Mouse (Mus musculus): ENCODE measurements at regions not wholly inside any gene's neighbourhood (a gene's known extent, or its start where the extent isn't known, plus 50 kb on each side); places are given as distances from the start of the nearest gene placed in this dataset.
"Not testable (repeated sequence)": the region's sequence is repeated elsewhere in the genome, so short reads cannot be mapped to it uniquely, and the experiment has no call there.

DNA sequence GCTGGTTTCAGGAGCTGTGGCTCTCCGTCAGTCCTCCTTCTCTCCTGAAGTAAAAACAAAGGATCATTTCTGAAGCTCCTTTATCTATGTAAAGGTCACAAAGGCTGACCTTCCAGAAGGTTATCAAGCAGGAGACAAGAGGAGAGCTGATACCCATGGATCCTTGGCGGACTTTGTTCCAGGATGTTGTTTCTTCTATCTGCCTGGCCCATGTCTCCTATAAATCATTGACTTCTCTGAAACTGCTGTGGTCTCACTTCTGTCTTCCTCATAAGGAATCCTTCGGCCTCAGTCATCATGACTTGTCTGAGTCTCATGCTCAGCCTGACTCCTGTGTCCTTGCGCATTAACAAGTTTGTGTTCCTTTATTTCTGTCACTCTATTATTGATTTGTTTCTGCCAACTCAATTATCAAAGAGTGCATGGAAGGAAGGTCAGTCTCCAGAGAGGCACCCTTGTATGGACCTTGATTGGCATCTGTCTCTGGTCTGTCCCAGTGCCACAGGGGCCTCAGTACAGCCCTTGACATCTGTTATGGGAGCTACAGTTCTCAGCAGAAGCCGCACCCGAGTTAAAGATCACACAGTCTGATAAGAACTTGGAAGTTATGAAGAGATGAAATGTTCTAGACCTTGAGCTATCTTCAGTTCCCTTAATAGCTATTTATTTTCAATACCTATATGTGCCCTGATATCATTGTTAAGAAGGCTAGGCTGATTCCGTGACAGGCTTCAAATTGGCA is 53.2 kb upstream of the Dazl start:
- H3K27me3 ChIP-seq (ENCODE audit: control insufficient read depth, insufficient read depth, low read length), result no peaks in the 10 kb centered on the region
- no peaks in the 10 kb centered on the region for H3K36me3 ChIP-seq (ENCODE audit: control insufficient read depth, insufficient read depth, low read length)
- no peak for DNase-seq (ENCODE audit: low spot score)
- H3K27ac ChIP-seq (replicated peaks), result no peak overlapping the region
- TF ChIP-seq CTCF (IDR thresholded peaks at IDR 0.05; ENCODE audit: low read depth) (no peak), EP300 (optimal IDR thresholded peaks at IDR 0.05) (no peak)
- ATAC-seq (ENCODE audit: low FRiP score, low TSS enrichment), result no peak
- no peak overlapping the region for H3K4me2 ChIP-seq (replicated peaks; ENCODE audit: low read depth)
- H3K4me1 ChIP-seq (replicated peaks; ENCODE audit: control insufficient read depth, insufficient read depth), result no peaks in the 10 kb centered on the region
- no peak overlapping the region for H3K4me3 ChIP-seq (ENCODE audit: low read depth, low read length)
- no peaks in the 10 kb centered on the region for H3K9me3 ChIP-seq (ENCODE audit: control insufficient read depth, low read length)
- WGBS, result 80% methylated on average over 7 of the region's 7 CpGs
- no peak overlapping the region for H3K9ac ChIP-seq (ENCODE audit: low read length)

DNA sequence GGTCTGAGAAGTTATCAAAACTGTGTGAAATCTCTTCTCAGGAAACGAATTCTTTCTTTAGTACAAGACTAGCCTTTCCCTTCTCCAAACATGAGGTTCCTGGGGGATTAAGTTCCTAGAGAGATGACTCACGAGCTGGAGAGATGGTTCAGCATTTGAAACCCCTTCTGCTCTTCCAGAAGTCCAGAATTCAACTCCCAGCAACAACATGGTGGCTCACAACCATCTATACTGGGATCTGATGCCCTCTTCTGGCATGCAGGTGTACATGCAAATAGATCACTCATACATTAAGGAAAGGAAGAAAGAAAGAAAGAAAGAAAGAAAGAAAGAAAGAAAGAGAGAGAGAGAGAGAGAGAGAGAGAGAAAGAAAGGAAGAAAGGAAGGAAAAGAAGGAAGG is 60.4 kb upstream of the Dazl start:
- H3K36me3 ChIP-seq (ENCODE audit: control insufficient read depth, insufficient read depth, low read length); H3K9me3 ChIP-seq (ENCODE audit: control insufficient read depth, low read length); H3K27me3 ChIP-seq (ENCODE audit: control insufficient read depth, insufficient read depth, low read length); H3K4me2 ChIP-seq (replicated peaks; ENCODE audit: low read depth); H3K9ac ChIP-seq (ENCODE audit: low read length); H3K4me1 ChIP-seq (replicated peaks; ENCODE audit: control insufficient read depth, insufficient read depth); H3K27ac ChIP-seq (replicated peaks); H3K4me3 ChIP-seq (ENCODE audit: low read depth, low read length); DNase-seq (ENCODE audit: low spot score); ATAC-seq (ENCODE audit: low FRiP score, low TSS enrichment): not testable (repeated sequence)
- WGBS, result 51% methylated on average over 2 of the region's 2 CpGs
- 0 out of 2 replicates have a peak, but pooled peaks have one; percentile 7 for TF ChIP-seq CTCF (IDR thresholded peaks at IDR 0.05; ENCODE audit: low read depth)

DNA sequence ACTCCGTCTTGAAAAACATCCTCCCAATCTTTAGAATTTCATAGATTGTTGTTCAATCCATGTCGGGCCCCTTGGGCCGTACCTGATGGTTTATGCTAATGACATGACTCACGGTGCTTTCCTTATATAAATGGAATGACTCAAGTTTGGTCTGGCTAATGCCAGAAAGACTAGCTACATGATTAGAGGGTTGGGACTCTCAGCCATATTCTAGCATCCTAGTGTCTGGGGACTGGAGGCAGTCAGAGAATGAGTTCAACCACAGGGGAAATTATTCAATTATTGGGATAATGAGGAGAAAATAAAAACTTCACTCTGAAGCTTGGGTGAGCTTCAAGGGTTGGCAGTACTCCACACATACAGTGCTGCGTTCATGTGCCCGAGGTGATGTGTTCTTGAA is 60.9 kb upstream of the Dazl start:
- H3K36me3 ChIP-seq (ENCODE audit: control insufficient read depth, insufficient read depth, low read length), result no peaks in the 10 kb centered on the region
- no peak overlapping the region for H3K4me2 ChIP-seq (replicated peaks; ENCODE audit: low read depth)
- DNase-seq (ENCODE audit: low spot score), result no peak
- no peak overlapping the region for H3K9ac ChIP-seq (ENCODE audit: low read length)
- H3K27ac ChIP-seq (replicated peaks), result no peak overlapping the region
- H3K4me1 ChIP-seq (replicated peaks; ENCODE audit: control insufficient read depth, insufficient read depth), result no peaks in the 10 kb centered on the region
- no peak for TF ChIP-seq EP300 (optimal IDR thresholded peaks at IDR 0.05)
- no peak for TF ChIP-seq CTCF (IDR thresholded peaks at IDR 0.05; ENCODE audit: low read depth)
- ATAC-seq (ENCODE audit: low FRiP score, low TSS enrichment), result no peak
- 81% methylated on average over 6 of the region's 6 CpGs for WGBS
- no peak overlapping the region for H3K4me3 ChIP-seq (ENCODE audit: low read depth, low read length)
- no peaks in the 10 kb centered on the region for H3K9me3 ChIP-seq (ENCODE audit: control insufficient read depth, low read length)
- H3K27me3 ChIP-seq (ENCODE audit: control insufficient read depth, insufficient read depth, low read length), result no peaks in the 10 kb centered on the region

DNA sequence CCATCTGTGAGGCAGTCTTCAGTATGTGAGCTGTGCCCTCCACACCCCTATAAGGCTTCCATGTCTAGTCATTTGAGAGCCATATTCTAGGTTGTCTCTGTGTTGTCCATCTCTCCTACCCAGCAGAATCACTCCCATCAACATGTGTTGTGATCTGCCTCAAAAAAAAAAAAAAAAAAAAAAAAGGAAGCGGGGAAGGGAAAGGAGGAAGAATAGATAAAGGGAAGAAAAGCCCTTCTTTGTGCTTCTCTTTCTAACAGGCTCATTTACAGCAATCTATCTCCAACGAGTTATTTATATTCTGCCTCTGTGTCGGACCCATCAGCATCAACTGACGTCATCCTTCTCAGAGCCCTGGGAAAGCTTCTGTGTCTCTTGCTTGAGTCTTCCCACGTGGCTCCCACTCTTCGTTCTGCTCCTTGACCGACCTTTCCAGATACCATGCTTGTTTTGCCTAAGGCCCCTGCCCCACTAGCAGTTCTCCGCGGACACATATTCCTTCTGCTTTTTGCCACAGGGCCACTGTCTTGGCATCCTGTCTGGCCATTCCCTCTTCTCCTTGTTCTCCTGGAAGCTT is 68.3 kb upstream of the Dazl start:
- 71% methylated on average over 9 of the region's 9 CpGs for WGBS
- H3K4me1 ChIP-seq (replicated peaks; ENCODE audit: control insufficient read depth, insufficient read depth), result no peaks in the 10 kb centered on the region
- no peak overlapping the region for H3K27ac ChIP-seq (replicated peaks)
- H3K4me2 ChIP-seq (replicated peaks; ENCODE audit: low read depth), result no peak overlapping the region
- DNase-seq (ENCODE audit: low spot score), result no peak
- TF ChIP-seq EP300 (optimal IDR thresholded peaks at IDR 0.05) (no peak), CTCF (IDR thresholded peaks at IDR 0.05; ENCODE audit: low read depth) (no peak)
- ATAC-seq (ENCODE audit: low FRiP score, low TSS enrichment), result no peak
- no peaks in the 10 kb centered on the region for H3K9me3 ChIP-seq (ENCODE audit: control insufficient read depth, low read length)
- H3K27me3 ChIP-seq (ENCODE audit: control insufficient read depth, insufficient read depth, low read length), result no peaks in the 10 kb centered on the region
- no peaks in the 10 kb centered on the region for H3K36me3 ChIP-seq (ENCODE audit: control insufficient read depth, insufficient read depth, low read length)
- H3K4me3 ChIP-seq (ENCODE audit: low read depth, low read length), result no peak overlapping the region
- no peak overlapping the region for H3K9ac ChIP-seq (ENCODE audit: low read length)

DNA sequence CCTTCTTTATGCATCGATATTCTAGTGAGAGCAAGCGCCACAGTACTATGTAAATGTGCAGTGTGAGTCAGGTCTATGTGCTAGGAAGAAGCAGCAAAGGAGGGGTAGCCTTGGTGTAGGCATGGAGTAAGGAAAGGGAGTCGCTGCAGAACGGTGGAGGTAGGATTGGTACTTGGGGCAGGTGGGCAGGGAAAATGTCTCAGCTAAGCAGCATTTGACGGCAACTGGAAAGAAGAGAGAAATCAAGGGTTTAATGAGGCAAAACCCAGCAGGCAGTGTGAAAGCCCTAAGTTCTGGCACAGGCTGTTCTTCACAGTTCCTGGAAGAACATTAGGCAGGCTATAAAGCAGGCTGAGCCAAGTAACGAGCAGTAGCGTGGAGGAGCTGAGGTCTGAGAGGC is 72.0 kb upstream of the Dazl start:
- no peak overlapping the region for H3K4me2 ChIP-seq (replicated peaks; ENCODE audit: low read depth)
- H3K4me1 ChIP-seq (replicated peaks; ENCODE audit: control insufficient read depth, insufficient read depth), result no peaks in the 10 kb centered on the region
- no peaks in the 10 kb centered on the region for H3K9me3 ChIP-seq (ENCODE audit: control insufficient read depth, low read length)
- no peak overlapping the region for H3K27ac ChIP-seq (replicated peaks)
- no peaks in the 10 kb centered on the region for H3K27me3 ChIP-seq (ENCODE audit: control insufficient read depth, insufficient read depth, low read length)
- H3K4me3 ChIP-seq (ENCODE audit: low read depth, low read length), result no peak overlapping the region
- H3K9ac ChIP-seq (ENCODE audit: low read length), result no peak overlapping the region
- no peaks in the 10 kb centered on the region for H3K36me3 ChIP-seq (ENCODE audit: control insufficient read depth, insufficient read depth, low read length)
- ATAC-seq (ENCODE audit: low FRiP score, low TSS enrichment) (no peak), DNase-seq (ENCODE audit: low spot score) (no peak)
- TF ChIP-seq CTCF (IDR thresholded peaks at IDR 0.05; ENCODE audit: low read depth), result no peak
- no peak for TF ChIP-seq EP300 (optimal IDR thresholded peaks at IDR 0.05)
- 90% methylated on average over 7 of the region's 7 CpGs for WGBS

DNA sequence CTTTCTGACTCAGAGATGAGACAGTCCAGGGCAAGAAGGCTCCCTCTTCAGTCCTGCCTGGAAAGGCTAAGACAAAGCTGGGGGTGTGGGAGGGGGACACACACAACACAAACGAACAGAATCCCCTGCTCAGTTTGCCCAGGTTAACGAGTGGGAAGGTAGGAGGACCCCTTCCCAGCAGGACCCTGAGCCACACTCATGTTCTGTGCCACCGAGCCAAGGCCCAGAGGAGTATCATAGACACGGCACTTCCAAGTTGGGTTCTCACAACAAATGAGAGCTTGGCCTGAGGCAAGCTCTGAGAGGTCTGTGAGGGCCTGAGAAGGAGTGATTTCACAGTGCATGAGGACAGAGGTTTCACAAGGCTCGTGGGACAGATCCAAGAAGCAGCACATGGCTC is 72.7 kb upstream of the Dazl start:
- 80% methylated on average over 5 of the region's 5 CpGs for WGBS
- Histone ChIP-seq H3K9ac (ENCODE audit: low read length) (no peak overlapping the region), H3K27ac (replicated peaks) (no peak overlapping the region), H3K36me3 (ENCODE audit: control insufficient read depth, insufficient read depth, low read length) (no peaks in the 10 kb centered on the region), H3K4me3 (ENCODE audit: low read depth, low read length) (no peak overlapping the region), H3K4me1 (replicated peaks; ENCODE audit: control insufficient read depth, insufficient read depth) (no peaks in the 10 kb centered on the region), H3K4me2 (replicated peaks; ENCODE audit: low read depth) (no peak overlapping the region), H3K9me3 (ENCODE audit: control insufficient read depth, low read length) (no peaks in the 10 kb centered on the region), H3K27me3 (ENCODE audit: control insufficient read depth, insufficient read depth, low read length) (no peaks in the 10 kb centered on the region)
- DNase-seq (ENCODE audit: low spot score) (no peak), ATAC-seq (ENCODE audit: low FRiP score, low TSS enrichment) (no peak)
- TF ChIP-seq EP300 (optimal IDR thresholded peaks at IDR 0.05) (no peak), CTCF (IDR thresholded peaks at IDR 0.05; ENCODE audit: low read depth) (no peak)
